Mouse (Mus musculus) MEL (cell line): ENCODE results near the gene Pom121. TPM values are rescaled to one million over a fixed set of nuclear protein-coding genes. Genes with fewer than 3 reads are reported as not detected.

Experiments used
- DNase-seq: peaks from one replicate; pipeline ENCODE4 v3.0.0; 2011; ENCODE audit warnings: low read depth, low spot score
- H3K27ac ChIP-seq: 2 replicates; pipeline ENCODE4 v1.5.1; 2012; ENCODE audit warnings: low read depth, mild to moderate bottlenecking, control low read depth, low read length, moderate library complexity; ENCODE audit not compliant: control insufficient read depth
- H3K27me3 ChIP-seq, 2 experiments: fragments of 150-350 bp in 1 of 2; sonication (generic) in 1 of 2; 2 replicates each; pipeline ENCODE4 v1.6.1; 2012; ENCODE audit warnings: low read length in 2 of 2, mild to moderate bottlenecking in 2 of 2, improper control_type of control experiment in 1 of 2, moderate library complexity in 1 of 2; ENCODE audit not compliant: insufficient read depth in 2 of 2, control insufficient read depth in 1 of 2
- H3K36me3 ChIP-seq, 2 experiments: 2 replicates each; pipeline ENCODE4 v1.6.1; 2012 to 2014; ENCODE audit warnings: low read length in 2 of 2, improper control_type of control experiment in 1 of 2, inconsistent platforms in 1 of 2, mild to moderate bottlenecking in 1 of 2; ENCODE audit not compliant: insufficient read depth in 2 of 2, control insufficient read depth in 1 of 2
- H3K4me1 ChIP-seq, 2 experiments: fragments of 150-350 bp in 1 of 2; sonication (generic) in 1 of 2; 2 replicates each; pipeline ENCODE4 v1.6.1; 2012; ENCODE audit warnings: low read length in 2 of 2, improper control_type of control experiment in 1 of 2, mild to moderate bottlenecking in 1 of 2; ENCODE audit not compliant: insufficient read depth in 2 of 2, control insufficient read depth in 1 of 2
- H3K4me3 ChIP-seq, 2 experiments: fragments of 150-350 bp in 1 of 2; sonication (generic) in 1 of 2; 2 replicates each; pipeline ENCODE4 v1.5.1; 2012; ENCODE audit warnings: low read depth in 2 of 2, low read length in 2 of 2, mild to moderate bottlenecking in 2 of 2, moderate library complexity in 2 of 2, control low read depth in 1 of 2, improper control_type of control experiment in 1 of 2; ENCODE audit not compliant: control insufficient read depth in 1 of 2, insufficient read depth in 1 of 2
- H3K79me2 ChIP-seq: 2 replicates; pipeline ENCODE4 v1.6.1; 2012; ENCODE audit warnings: mild to moderate bottlenecking, low read length, moderate library complexity; ENCODE audit not compliant: control insufficient read depth, poor library complexity, insufficient read depth
- H3K9ac ChIP-seq: 2 replicates; pipeline ENCODE4 v1.6.1; 2012; ENCODE audit warnings: low read depth, mild to moderate bottlenecking, control low read depth, low read length, moderate library complexity; ENCODE audit not compliant: control insufficient read depth, poor library complexity, severe bottlenecking
- H3K9me3 ChIP-seq: fragments of 150-350 bp; sonication (generic); replicated peaks from 2 replicates; pipeline ENCODE4 v1.6.1; 2012; ENCODE audit warnings: mild to moderate bottlenecking, low read length, improper control_type of control experiment, moderate library complexity; ENCODE audit not compliant: insufficient read depth
- BHLHE40 ChIP-seq: IDR thresholded peaks from 2 replicates; pipeline ENCODE4 v1.6.1; 2012; ENCODE audit warnings: low read depth, mild to moderate bottlenecking, inconsistent platforms, low read length, improper control_type of control experiment, borderline replicate concordance
- CHD1 ChIP-seq: IDR thresholded peaks from 2 replicates; pipeline ENCODE4 v1.6.1; 2012; ENCODE audit warnings: low read depth, mild to moderate bottlenecking, inconsistent platforms, low read length, improper control_type of control experiment
- E2F4 ChIP-seq: IDR thresholded peaks from 2 replicates; pipeline ENCODE4 v1.6.1; 2011; ENCODE audit warnings: low read depth, low read length, improper control_type of control experiment, borderline replicate concordance
- GABPA ChIP-seq: IDR thresholded peaks from 2 replicates; pipeline ENCODE4 v1.6.1; 2012; ENCODE audit warnings: low read depth, mild to moderate bottlenecking, inconsistent platforms, low read length, improper control_type of control experiment, moderate library complexity
- JUND ChIP-seq: IDR thresholded peaks from 2 replicates; pipeline ENCODE4 v1.6.1; 2011; ENCODE audit warnings: low read depth, mild to moderate bottlenecking, improper control_type of control experiment, low read length
- KAT2A ChIP-seq: conservative IDR thresholded peaks from 2 replicates; pipeline ENCODE4 v1.6.1; 2012; ENCODE audit warnings: low read depth, low read length, improper control_type of control experiment, inconsistent platforms
- MAX ChIP-seq: IDR thresholded peaks from 2 replicates; pipeline ENCODE4 v1.6.1; 2011; ENCODE audit warnings: low read length, improper control_type of control experiment
- POLR2A ChIP-seq, 2 experiments: IDR thresholded peaks; 2 replicates each; pipeline ENCODE4 v1.6.1; 2011 to 2012; ENCODE audit warnings: low read length in 2 of 2, mild to moderate bottlenecking in 2 of 2, control low read depth in 1 of 2, improper control_type of control experiment in 1 of 2, low read depth in 1 of 2, moderate library complexity in 1 of 2; ENCODE audit not compliant: control insufficient read depth in 1 of 2, insufficient read depth in 1 of 2, poor library complexity in 1 of 2
- RAD21 ChIP-seq: IDR thresholded peaks from 2 replicates; pipeline ENCODE4 v1.6.1; 2011; ENCODE audit warnings: mild to moderate bottlenecking, low read depth, low read length, improper control_type of control experiment
- RCOR1 ChIP-seq: IDR thresholded peaks from 2 replicates; pipeline ENCODE4 v1.6.1; 2012; ENCODE audit warnings: low read depth, mild to moderate bottlenecking, inconsistent platforms, low read length, improper control_type of control experiment
- SIN3A ChIP-seq: IDR thresholded peaks from 2 replicates; pipeline ENCODE4 v1.6.1; 2012; ENCODE audit warnings: low read length, improper control_type of control experiment, inconsistent platforms
- SMC3 ChIP-seq: IDR thresholded peaks from 2 replicates; pipeline ENCODE4 v1.6.1; 2011; ENCODE audit warnings: low read depth, low read length, improper control_type of control experiment
- TAL1 ChIP-seq: IDR thresholded peaks from 2 replicates; pipeline ENCODE4 v1.6.1; 2012; ENCODE audit warnings: mild to moderate bottlenecking, inconsistent platforms, low read length, moderate library complexity, mixed read lengths
- TBP ChIP-seq: IDR thresholded peaks from 2 replicates; pipeline ENCODE4 v1.8.0; 2011; ENCODE audit warnings: low read depth, low read length, improper control_type of control experiment
- USF1 ChIP-seq: IDR thresholded peaks from 2 replicates; pipeline ENCODE4 v1.6.1; 2014; ENCODE audit warnings: low read depth, mild to moderate bottlenecking, inconsistent platforms, low read length, improper control_type of control experiment, moderate library complexity
- USF2 ChIP-seq, 2 experiments: IDR thresholded peaks; 2 replicates each; pipeline ENCODE4 v1.6.1; 2011 to 2012; ENCODE audit warnings: improper control_type of control experiment in 2 of 2, low read length in 2 of 2, borderline replicate concordance in 1 of 2, inconsistent platforms in 1 of 2, low read depth in 1 of 2, mild to moderate bottlenecking in 1 of 2; ENCODE audit not compliant: insufficient read depth in 1 of 2
- ZC3H11A ChIP-seq: IDR thresholded peaks from 2 replicates; pipeline ENCODE4 v1.6.1; 2012; ENCODE audit warnings: low read depth, mild to moderate bottlenecking, inconsistent platforms, low read length, improper control_type of control experiment
- ZKSCAN1 ChIP-seq: IDR thresholded peaks from 2 replicates; pipeline ENCODE4 v1.6.1; 2012; ENCODE audit warnings: low read depth, mild to moderate bottlenecking, inconsistent platforms, low read length, improper control_type of control experiment, moderate library complexity
- ZMIZ1 ChIP-seq: IDR thresholded peaks from 2 replicates; pipeline ENCODE4 v1.6.1; 2012; ENCODE audit warnings: low read depth, mild to moderate bottlenecking, inconsistent platforms, low read length, improper control_type of control experiment, moderate library complexity
- polyA plus RNA-seq, 2 experiments: library from polyadenylated mRNA; stranded (reverse) in 1 of 2; unstranded in 1 of 2; fragments of >175 nt in 1 of 2; fragments of >200 nt in 1 of 2; gene quantifications; 2 replicates each; pipeline versions ENCODE4 v1.2.1 to v1.2.4; 2012; ENCODE audit warnings: low replicate concordance in 2 of 2, low read depth in 1 of 2; ENCODE audit not compliant: insufficient read length in 2 of 2, insufficient read depth in 1 of 2, missing spikeins in 1 of 2
- total RNA-seq: library from RNA; depleted of rRNA; stranded (reverse); fragments of 300-350 nt; gene quantifications from 2 replicates; pipeline ENCODE4 v1.2.3, GENCODE M21; 2012

The Pom121 gene
- total and polyA plus RNA-seq, 3 experiments, result 10.2 to 81.1 (median 51.8) TPM

DNA sequence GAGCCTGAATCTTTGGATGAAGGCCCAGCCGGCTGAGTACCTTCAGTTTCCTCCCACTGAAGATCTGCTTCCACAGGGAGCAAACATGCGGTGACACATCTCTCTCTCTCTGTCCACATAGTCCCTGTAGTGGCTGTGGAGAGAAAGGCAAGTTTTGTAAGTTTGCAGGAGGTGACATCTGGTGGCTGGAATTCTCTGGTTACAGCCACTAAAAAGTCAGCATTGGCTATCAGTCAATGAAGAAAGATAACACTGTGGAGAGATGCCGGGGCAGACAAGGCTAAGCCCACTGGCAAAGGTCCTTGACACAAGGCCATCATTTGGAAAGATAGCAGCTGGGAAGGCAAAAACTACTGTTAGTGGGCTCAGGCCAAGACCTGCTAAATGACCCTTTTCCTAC, 56.8 kb downstream of the Pom121 start:
- no peak for DNase-seq
- Histone ChIP-seq H3K4me1 (no peaks in the 10 kb centered on the region), H3K4me3 (no peak overlapping the region), H3K27ac (no peak overlapping the region), H3K79me2 (no peaks in the 10 kb centered on the region), H3K9ac (no peak overlapping the region), H3K36me3 (no peaks in the 10 kb centered on the region), H3K9me3 (no peaks in the 10 kb centered on the region), H3K27me3 (peaks cover 6 to 14% of the 10 kb centered on the region in 2 experiments)
- TF ChIP-seq RCOR1, result no peak
- TF ChIP-seq JUND, result no peak
- no peak for TF ChIP-seq CHD1
- no peak for TF ChIP-seq MAX
- TF ChIP-seq USF1, result no peak
- TF ChIP-seq USF2 (IDR thresholded peaks at IDR 0.05; ENCODE audit: borderline replicate concordance in 1 of 2, insufficient read depth in 1 of 2, low read depth in 1 of 2, low read length in 2 of 2), result no peak
- TF ChIP-seq POLR2A (IDR thresholded peaks at IDR 0.05; ENCODE audit: control insufficient read depth in 1 of 2, insufficient read depth in 1 of 2, low read depth in 1 of 2, low read length in 2 of 2, poor library complexity in 1 of 2), result no peak
- no peak for TF ChIP-seq TBP
- TF ChIP-seq SMC3, result no peak
- no peak for TF ChIP-seq ZMIZ1
- no peak for TF ChIP-seq RAD21
- TF ChIP-seq E2F4, result no peak
- TF ChIP-seq ZKSCAN1, result no peak
- TF ChIP-seq ZC3H11A, result no peak
- TF ChIP-seq GABPA, result no peak
- no peak for TF ChIP-seq SIN3A
- TF ChIP-seq TAL1, result no peak

DNA sequence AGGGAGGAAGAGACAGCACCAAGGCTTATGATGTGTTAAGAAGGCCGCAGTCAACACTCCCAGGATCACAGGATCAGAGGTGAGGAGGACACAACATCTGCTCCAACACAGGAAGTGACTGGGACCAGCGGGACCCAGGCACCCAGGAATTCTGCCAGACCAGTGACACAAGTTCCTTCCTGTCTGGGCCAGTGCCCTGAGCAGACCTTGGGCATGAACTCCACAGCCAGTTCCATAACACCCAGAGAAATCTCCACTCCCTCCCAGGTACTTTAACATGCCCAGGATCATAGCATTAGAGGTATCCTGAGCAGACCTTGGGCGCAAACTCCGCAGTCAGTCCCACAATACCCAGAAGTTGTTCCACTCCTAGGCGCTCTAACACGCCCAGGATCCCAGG, 63.2 kb downstream of the Pom121 start:
- Histone ChIP-seq H3K79me2 (no peaks in the 10 kb centered on the region), H3K9ac (no peak overlapping the region), H3K27me3 (peaks cover 19 to 20% of the 10 kb centered on the region in 2 experiments), H3K36me3 (no peaks in the 10 kb centered on the region), H3K9me3 (no peaks in the 10 kb centered on the region), H3K4me1 (no peaks in the 10 kb centered on the region), H3K4me3 (no peak overlapping the region), H3K27ac (no peak overlapping the region)
- DNase-seq, result no peak
- no peak for TF ChIP-seq CHD1
- no peak for TF ChIP-seq KAT2A
- TF ChIP-seq BHLHE40, result no peak
- TF ChIP-seq RAD21, result no peak
